ENCODE assay signal across 7 mouse cellular contexts in the genomic region with DNA sequence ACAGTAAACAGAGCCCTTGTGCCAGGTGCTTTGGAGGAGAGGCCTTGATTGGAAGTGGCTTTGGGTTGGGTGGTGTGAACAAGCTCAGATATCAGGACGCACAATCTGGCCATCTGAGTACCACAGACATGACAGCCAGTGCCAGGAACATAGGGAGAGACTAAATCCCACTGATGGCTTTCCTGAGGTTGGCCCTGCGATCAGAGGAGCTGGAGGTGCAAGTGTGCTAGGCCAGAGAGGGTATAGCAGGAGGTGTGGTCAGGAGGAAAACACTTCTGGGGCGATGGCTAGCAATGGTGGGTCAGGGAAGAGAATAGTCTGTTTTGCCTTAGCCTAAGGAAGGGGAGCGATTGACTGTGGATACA. TPM values are rescaled to one million over a fixed set of nuclear protein-coding genes. Genes with fewer than 3 reads are reported as not detected.
DNase-seq lines count a peak whose midpoint lies in the region; ATAC-seq and TF ChIP-seq lines count a peak whose summit lies in the region.

No protein-coding gene starts in this region.

- 38% methylated on average over 4 of the region's 4 CpGs for WGBS in liver, embryonic 11.5 days
- WGBS in liver, postnatal 0 days (ENCODE audit: insufficient replicate concordance): 47% methylated on average over 4 of the region's 4 CpGs
- 63% methylated on average over 4 of the region's 4 CpGs for WGBS in forebrain, embryonic 11.5 days
- 60% methylated on average over 4 of the region's 4 CpGs for WGBS in intestine, postnatal 0 days
- 59% methylated on average over 4 of the region's 4 CpGs for WGBS in stomach, embryonic 14.5 days

- no peaks in the 10 kb centered on the region for H3K36me3 ChIP-seq in liver, embryonic 11.5 days (ENCODE audit: control insufficient read depth, insufficient read depth, low read length)
- no peaks in the 10 kb centered on the region for H3K36me3 ChIP-seq in liver, postnatal 0 days (replicated peaks; ENCODE audit: insufficient read depth, low read length)
- no peaks in the 10 kb centered on the region; the same call in 1 of the 2 replicates for H3K36me3 ChIP-seq in forebrain, embryonic 11.5 days (ENCODE audit: control insufficient read depth, insufficient read depth, low read length)
- no peaks in the 10 kb centered on the region for H3K36me3 ChIP-seq in intestine, postnatal 0 days (ENCODE audit: control insufficient read depth, insufficient read depth)
- H3K36me3 ChIP-seq in stomach, embryonic 14.5 days (ENCODE audit: control insufficient read depth, insufficient read depth, low read length): no peaks in the 10 kb centered on the region; the same call in 1 of the 2 replicates

- no peak for TF ChIP-seq EP300 in liver, postnatal 0 days (IDR thresholded peaks at IDR 0.05; ENCODE audit: low read depth)

- H3K4me1 ChIP-seq in liver, embryonic 11.5 days (replicated peaks; ENCODE audit: control insufficient read depth, insufficient read depth, low read length): no peaks in the 10 kb centered on the region; the same call in none of the 2 replicates
- peaks cover 10% of the 10 kb centered on the region; the same call in 1 of the 2 replicates for H3K4me1 ChIP-seq in liver, postnatal 0 days (ENCODE audit: insufficient read depth)
- H3K4me1 ChIP-seq in forebrain, embryonic 11.5 days (replicated peaks; ENCODE audit: control insufficient read depth, insufficient read depth, low read length): peaks cover 13% of the 10 kb centered on the region; the same call in 1 of the 2 replicates
- 0 out of 2 replicates have a peak, but pooled peaks cover 4% of the 10 kb centered on the region for H3K4me1 ChIP-seq in intestine, postnatal 0 days (replicated peaks; ENCODE audit: control insufficient read depth, insufficient read depth, low read length)
- peaks cover 13% of the 10 kb centered on the region; the same call in 1 of the 2 replicates for H3K4me1 ChIP-seq in stomach, embryonic 14.5 days (ENCODE audit: control insufficient read depth, insufficient read depth, low read length)

- H3K4me3 ChIP-seq in liver, embryonic 11.5 days (ENCODE audit: low read depth, low read length): no peak overlapping the region
- H3K4me3 ChIP-seq in liver, postnatal 0 days (ENCODE audit: low read depth, low read length): no peak overlapping the region
- peak overlapping the region; percentile 68 for H3K4me3 ChIP-seq in forebrain, embryonic 11.5 days (ENCODE audit: low read depth, low read length)
- peak overlapping the region; percentile 25; the same call in 1 of the 2 replicates for H3K4me3 ChIP-seq in intestine, postnatal 0 days (ENCODE audit: low read depth, low read length)
- peak overlapping the region; percentile 26; the same call in 1 of the 2 replicates for H3K4me3 ChIP-seq in stomach, embryonic 14.5 days (ENCODE audit: low read depth, low read length)

- no peak for ATAC-seq in liver, embryonic 11.5 days (replicated peaks; ENCODE audit: low FRiP score)
- no peak for ATAC-seq in liver, postnatal 0 days
- ATAC-seq in forebrain, embryonic 11.5 days (replicated peaks; ENCODE audit: low FRiP score): no peak
- ATAC-seq in intestine, postnatal 0 days: no peak
- no peak for ATAC-seq in stomach, embryonic 14.5 days (ENCODE audit: insufficient number of reproducible peaks, insufficient read depth, low FRiP score, low read depth)
- no peak for ATAC-seq in CD4-positive, CD25-positive, alpha-beta regulatory T cell, adult 4 months

- H3K27ac ChIP-seq in liver, embryonic 11.5 days (ENCODE audit: low read depth, low read length): no peak overlapping the region
- no peak overlapping the region for H3K27ac ChIP-seq in liver, postnatal 0 days (ENCODE audit: low read depth)
- no peak overlapping the region for H3K27ac ChIP-seq in forebrain, embryonic 11.5 days (ENCODE audit: low read depth, low read length)
- H3K27ac ChIP-seq in intestine, postnatal 0 days (ENCODE audit: low read depth, low read length): no peak overlapping the region
- H3K27ac ChIP-seq in stomach, embryonic 14.5 days (ENCODE audit: low read length): no peak overlapping the region

- H3K4me2 ChIP-seq in liver, embryonic 11.5 days: peak overlapping the region; percentile 75
- H3K4me2 ChIP-seq in liver, postnatal 0 days (ENCODE audit: low read depth, low read length): no peak overlapping the region
- peak overlapping the region; percentile 95 for H3K4me2 ChIP-seq in forebrain, embryonic 11.5 days (ENCODE audit: low read depth, low read length, severe bottlenecking)
- H3K4me2 ChIP-seq in intestine, postnatal 0 days (replicated peaks; ENCODE audit: low read depth): peak overlapping the region; percentile 73
- H3K4me2 ChIP-seq in stomach, embryonic 14.5 days (replicated peaks; ENCODE audit: low read depth, low read length): peak overlapping the region; percentile 84

- peaks cover 57% of the 10 kb centered on the region for H3K27me3 ChIP-seq in liver, embryonic 11.5 days (replicated peaks; ENCODE audit: control insufficient read depth, insufficient read depth, low read length)
- H3K27me3 ChIP-seq in liver, postnatal 0 days (ENCODE audit: insufficient read depth, low read length): peaks cover 29% of the 10 kb centered on the region
- H3K27me3 ChIP-seq in forebrain, embryonic 11.5 days (ENCODE audit: control insufficient read depth, insufficient read depth, low read length): peaks cover 6% of the 10 kb centered on the region; the same call in 1 of the 2 replicates
- peaks cover 40% of the 10 kb centered on the region for H3K27me3 ChIP-seq in intestine, postnatal 0 days (replicated peaks; ENCODE audit: control insufficient read depth, insufficient read depth, low read length)
- H3K27me3 ChIP-seq in stomach, embryonic 14.5 days (ENCODE audit: control insufficient read depth, insufficient read depth, low read length): peaks cover 5% of the 10 kb centered on the region; the same call in 1 of the 2 replicates

- H3K9ac ChIP-seq in liver, embryonic 11.5 days (ENCODE audit: low read depth, low read length): no peak overlapping the region
- no peak overlapping the region for H3K9ac ChIP-seq in liver, postnatal 0 days (replicated peaks)
- H3K9ac ChIP-seq in forebrain, embryonic 11.5 days (ENCODE audit: low read length): peak overlapping the region; percentile 81
- H3K9ac ChIP-seq in intestine, postnatal 0 days (ENCODE audit: low read depth, low read length): no peak overlapping the region
- H3K9ac ChIP-seq in stomach, embryonic 14.5 days (replicated peaks; ENCODE audit: low read depth, low read length): no peak overlapping the region

- no peak for TF ChIP-seq CTCF in liver, postnatal 0 days (IDR thresholded peaks at IDR 0.05; ENCODE audit: low read depth)
- no peak for TF ChIP-seq CTCF in intestine, postnatal 0 days (IDR thresholded peaks at IDR 0.05; ENCODE audit: low read depth)

- no peaks in the 10 kb centered on the region for H3K9me3 ChIP-seq in liver, embryonic 11.5 days (ENCODE audit: control insufficient read depth, low read length)
- no peaks in the 10 kb centered on the region for H3K9me3 ChIP-seq in liver, postnatal 0 days (ENCODE audit: low read length)
- H3K9me3 ChIP-seq in forebrain, embryonic 11.5 days (ENCODE audit: control insufficient read depth, low read length): no peaks in the 10 kb centered on the region
- H3K9me3 ChIP-seq in intestine, postnatal 0 days (ENCODE audit: control insufficient read depth): no peaks in the 10 kb centered on the region
- H3K9me3 ChIP-seq in stomach, embryonic 14.5 days (ENCODE audit: control insufficient read depth, low read depth, low read length): no peaks in the 10 kb centered on the region

- DNase-seq in liver, embryonic 11.5 days (ENCODE audit: low spot score): no peak
- DNase-seq in liver, postnatal 0 days: no peak
- DNase-seq in forebrain, embryonic 11.5 days (ENCODE audit: low spot score): no peak
- no peak for DNase-seq in Muller cell, postnatal 12 days (ENCODE audit: inconsistent ontology term)

RNA-seq across cellular contexts. Expression of gene Tmem121, which starts 1.3 kb away (rescaled TPM):
- polyA plus RNA-seq in liver, embryonic 11.5 days (2014; fragmentation: Nextera tagmentation; extraction: Ambion mirVana): 1.1 and 2.0 TPM in 2 replicates
- 0.20 and 0.21 TPM in 2 replicates for polyA plus RNA-seq in liver, postnatal 0 days (2015; fragmentation: Nextera tagmentation; extraction: Ambion mirVana)
- 17.0 and 20.3 TPM in 2 replicates for polyA plus RNA-seq in forebrain, embryonic 11.5 days (2014; fragmentation: Nextera tagmentation; extraction: Ambion mirVana)
- polyA plus RNA-seq in intestine, postnatal 0 days (2015; fragmentation: Nextera tagmentation; extraction: Ambion mirVana): 3.4 and 3.5 TPM in 2 replicates
- polyA plus RNA-seq in stomach, embryonic 14.5 days (2014; fragmentation: Nextera tagmentation; extraction: Ambion mirVana): 6.3 and 7.2 TPM in 2 replicates
- not detected for polyA plus RNA-seq in CD4-positive, CD25-positive, alpha-beta regulatory T cell, adult 4 months (2017; shearing (Covaris generic))

RNA-seq across cellular contexts. Expression of gene Tedc1, which starts 30.8 kb away (rescaled TPM):
- polyA plus RNA-seq in liver, embryonic 11.5 days (2014; fragmentation: Nextera tagmentation; extraction: Ambion mirVana): 23.5 and 24.2 TPM in 2 replicates
- 3.9 and 4.6 TPM in 2 replicates for polyA plus RNA-seq in liver, postnatal 0 days (2015; fragmentation: Nextera tagmentation; extraction: Ambion mirVana)
- 57.2 and 58.2 TPM in 2 replicates for polyA plus RNA-seq in forebrain, embryonic 11.5 days (2014; fragmentation: Nextera tagmentation; extraction: Ambion mirVana)
- polyA plus RNA-seq in intestine, postnatal 0 days (2015; fragmentation: Nextera tagmentation; extraction: Ambion mirVana): 5.5 and 6.8 TPM in 2 replicates
- polyA plus RNA-seq in stomach, embryonic 14.5 days (2014; fragmentation: Nextera tagmentation; extraction: Ambion mirVana): 29.2 and 34.7 TPM in 2 replicates
- polyA plus RNA-seq in CD4-positive, CD25-positive, alpha-beta regulatory T cell, adult 4 months (2017; shearing (Covaris generic)): 1 to 10 TPM; 1.5 to 3.3 TPM

RNA-seq across cellular contexts. Expression of gene Crip1, which starts 40.9 kb away (rescaled TPM):
- polyA plus RNA-seq in liver, embryonic 11.5 days (2014; fragmentation: Nextera tagmentation; extraction: Ambion mirVana): 148 and 150 TPM in 2 replicates
- polyA plus RNA-seq in liver, postnatal 0 days (2015; fragmentation: Nextera tagmentation; extraction: Ambion mirVana): 174 and 181 TPM in 2 replicates
- polyA plus RNA-seq in forebrain, embryonic 11.5 days (2014; fragmentation: Nextera tagmentation; extraction: Ambion mirVana): 61.3 and 66.5 TPM in 2 replicates
- polyA plus RNA-seq in intestine, postnatal 0 days (2015; fragmentation: Nextera tagmentation; extraction: Ambion mirVana): 1,918 and 1,992 TPM in 2 replicates
- 233 and 261 TPM in 2 replicates for polyA plus RNA-seq in stomach, embryonic 14.5 days (2014; fragmentation: Nextera tagmentation; extraction: Ambion mirVana)
- polyA plus RNA-seq in CD4-positive, CD25-positive, alpha-beta regulatory T cell, adult 4 months (2017; shearing (Covaris generic)): 1,000 to 10,000 TPM in 1 of 2 experiments, 100 to 1,000 TPM in 1; 784 to 1,045 TPM

RNA-seq across cellular contexts. Expression of gene Crip2, which starts 47.0 kb away (rescaled TPM):
- 80.6 and 86.9 TPM in 2 replicates for polyA plus RNA-seq in liver, embryonic 11.5 days (2014; fragmentation: Nextera tagmentation; extraction: Ambion mirVana)
- polyA plus RNA-seq in liver, postnatal 0 days (2015; fragmentation: Nextera tagmentation; extraction: Ambion mirVana): 65.1 and 67.4 TPM in 2 replicates
- 186 and 217 TPM in 2 replicates for polyA plus RNA-seq in forebrain, embryonic 11.5 days (2014; fragmentation: Nextera tagmentation; extraction: Ambion mirVana)
- polyA plus RNA-seq in intestine, postnatal 0 days (2015; fragmentation: Nextera tagmentation; extraction: Ambion mirVana): 90.4 and 96.8 TPM in 2 replicates
- polyA plus RNA-seq in stomach, embryonic 14.5 days (2014; fragmentation: Nextera tagmentation; extraction: Ambion mirVana): 118 and 124 TPM in 2 replicates
- polyA plus RNA-seq in CD4-positive, CD25-positive, alpha-beta regulatory T cell, adult 4 months (2017; shearing (Covaris generic)): 1 to 10 TPM; 5.7 to 6.9 TPM

Comparison
In these comparisons a context has a peak if more than half of its experiments do, and no peak if none do; other contexts are left out.
1. H3K4me3 ChIP-seq: peak in forebrain, embryonic 11.5 days (single experiment), intestine, postnatal 0 days (single experiment) and stomach, embryonic 14.5 days (single experiment); none in liver, embryonic 11.5 days (single experiment) and liver, postnatal 0 days (single experiment).